Mouse (Mus musculus) limb, embryonic 11.5 days (tissue): ENCODE measurements around the gene Ap2b1. TPM values are rescaled to one million over a fixed set of nuclear protein-coding genes. Genes with fewer than 3 reads are reported as not detected.
"Not testable (repeated sequence)": the region's sequence is repeated elsewhere in the genome, so short reads cannot be mapped to it uniquely, and the experiment has no call there.

ENCODE experiments used
- ATAC-seq: fragments of 200-750 bp; cut with Nextera tagmentation; 2 replicates; pipeline ENCODE4 v1.8.0; 2017; ENCODE audit warnings: low read depth; ENCODE audit not compliant: insufficient number of reproducible peaks, low FRiP score, low TSS enrichment
- DNase-seq: peaks from one replicate; pipeline ENCODE4 v3.0.0-alpha.2; 2015; ENCODE audit warnings: low spot score
- H3K27ac ChIP-seq: fragments of 300-500 bp; sonication (generic); replicated peaks from 2 replicates; pipeline ENCODE4 v1.5.1; 2014; ENCODE audit warnings: low read depth, mild to moderate bottlenecking, low read length
- H3K27me3 ChIP-seq: fragments of 300-500 bp; sonication (generic); 2 replicates; pipeline ENCODE4 v1.6.1; 2014; ENCODE audit warnings: mild to moderate bottlenecking, low read length, mixed read lengths; ENCODE audit not compliant: control insufficient read depth, insufficient read depth
- H3K36me3 ChIP-seq: fragments of 300-500 bp; sonication (generic); 2 replicates; pipeline ENCODE4 v1.6.1; 2014; ENCODE audit warnings: mild to moderate bottlenecking, low read length, moderate library complexity, mixed read lengths; ENCODE audit not compliant: control insufficient read depth, insufficient read depth
- H3K4me1 ChIP-seq: fragments of 300-500 bp; sonication (generic); 2 replicates; pipeline ENCODE4 v1.6.1; 2014; ENCODE audit warnings: low read length, mixed read lengths; ENCODE audit not compliant: control insufficient read depth, insufficient read depth
- H3K4me2 ChIP-seq: fragments of 300-500 bp; sonication (generic); 2 replicates; pipeline ENCODE4 v1.6.1; 2014; ENCODE audit warnings: low read depth, mild to moderate bottlenecking, moderate library complexity; ENCODE audit not compliant: severe bottlenecking
- H3K4me3 ChIP-seq: fragments of 300-500 bp; sonication (generic); 2 replicates; pipeline ENCODE4 v1.5.1; 2014; ENCODE audit warnings: low read depth, low read length
- H3K9ac ChIP-seq: fragments of 300-500 bp; sonication (generic); 2 replicates; pipeline ENCODE4 v1.6.1; 2014; ENCODE audit warnings: mild to moderate bottlenecking, low read length
- H3K9me3 ChIP-seq: fragments of 300-500 bp; sonication (generic); 2 replicates; pipeline ENCODE4 v1.6.1; 2016; ENCODE audit warnings: low read length; ENCODE audit not compliant: control insufficient read depth
- WGBS: fragments of 180-500 bp; shearing (Covaris S2); extraction: QIAGEN DNeasy Blood & Tissue Kit; methylation state at CpG from one replicate; pipeline ENCODE4 v1.1.7; 2014; 5-methylcytosine and 5-hydroxymethylcytosine counted together
- polyA plus RNA-seq: library from polyadenylated mRNA; unstranded; fragments of >200 nt; fragmentation: Nextera tagmentation; extraction: Ambion mirVana; gene quantifications from 2 replicates; pipeline ENCODE4 v1.2.1, GENCODE M21; 2014

The Ap2b1 gene
- polyA plus RNA-seq, 1 experiment from 2014 or later = 72.1 TPM

- no peak for DNase-seq
- peak overlapping the region; percentile 11; the same call in 1 of the 2 replicates for H3K4me3 ChIP-seq
- no peak for ATAC-seq
- H3K4me2 ChIP-seq = peak overlapping the region; percentile 79
- no peak overlapping the region for H3K27ac ChIP-seq
- H3K4me1 ChIP-seq = peaks cover 3% of the 10 kb centered on the region
- no peak overlapping the region for H3K9ac ChIP-seq
- no peaks in the 10 kb centered on the region for H3K9me3 ChIP-seq
- H3K27me3 ChIP-seq = no peaks in the 10 kb centered on the region
- 49% methylated on average over 5 of the region's 5 CpGs for whole genome bisulfite sequencing
- no peaks in the 10 kb centered on the region for H3K36me3 ChIP-seq
Measured at GRCm38 (mm10) chr11:83303751-83304150, 4.9 kb downstream of the Ap2b1 start.

- Histone ChIP-seq H3K4me3 (no peak overlapping the region), H3K27ac (no peak overlapping the region), H3K9me3 (no peaks in the 10 kb centered on the region), H3K9ac (no peak overlapping the region), H3K27me3 (no peaks in the 10 kb centered on the region), H3K36me3 (0 out of 2 replicates have a peak, but pooled peaks cover 2% of the 10 kb centered on the region), H3K4me2 (no peak overlapping the region), H3K4me1 (peaks cover 3% of the 10 kb centered on the region)
- DNase-seq (no peak), ATAC-seq (no peak)
- 85% methylated on average over 2 of the region's 2 CpGs for WGBS
Measured at GRCm38 (mm10) chr11:83304485-83304884, 5.7 kb downstream of the Ap2b1 start.

- ATAC-seq (no peak), DNase-seq (no peak)
- no peak overlapping the region for H3K4me2 ChIP-seq
- no peak overlapping the region for H3K27ac ChIP-seq
- 83% methylated on average over 4 of the region's 4 CpGs for WGBS
- no peaks in the 10 kb centered on the region for H3K9me3 ChIP-seq
- no peaks in the 10 kb centered on the region for H3K27me3 ChIP-seq
- peaks cover 3% of the 10 kb centered on the region for H3K4me1 ChIP-seq
- no peak overlapping the region for H3K4me3 ChIP-seq
- H3K36me3 ChIP-seq = 0 out of 2 replicates have a peak, but pooled peaks cover 2% of the 10 kb centered on the region
- H3K9ac ChIP-seq = no peak overlapping the region
Measured at GRCm38 (mm10) chr11:83306700-83307253, 8.0 kb downstream of the Ap2b1 start.

GRCm38 (mm10) chr11:83312471-83312870, 13.6 kb downstream of the Ap2b1 start:
- no peak overlapping the region for H3K4me3 ChIP-seq
- H3K4me2 ChIP-seq = no peak overlapping the region
- DNase-seq (no peak), ATAC-seq (no peak)
- no peaks in the 10 kb centered on the region for H3K4me1 ChIP-seq
- peaks cover 2% of the 10 kb centered on the region; the same call in 1 of the 2 replicates for H3K36me3 ChIP-seq
- no peaks in the 10 kb centered on the region for H3K27me3 ChIP-seq
- no peak overlapping the region for H3K27ac ChIP-seq
- WGBS = 83% methylated on average over 5 of the region's 5 CpGs
- no peaks in the 10 kb centered on the region for H3K9me3 ChIP-seq
- no peak overlapping the region for H3K9ac ChIP-seq

- Histone ChIP-seq H3K27me3 (no peaks in the 10 kb centered on the region), H3K27ac (no peak overlapping the region), H3K9me3 (no peaks in the 10 kb centered on the region), H3K4me1 (no peaks in the 10 kb centered on the region), H3K36me3 (peaks cover 6% of the 10 kb centered on the region; the same call in 1 of the 2 replicates), H3K9ac (no peak overlapping the region), H3K4me3 (no peak overlapping the region), H3K4me2 (no peak overlapping the region)
- 89% methylated on average over 4 of the region's 4 CpGs for WGBS
- ATAC-seq (no peak), DNase-seq (no peak)
Measured at GRCm38 (mm10) chr11:83319048-83319447, 20.2 kb downstream of the Ap2b1 start.

- H3K4me2 ChIP-seq, ATAC-seq, DNase-seq, H3K4me3 ChIP-seq, H3K9ac ChIP-seq, H3K9me3 ChIP-seq, H3K4me1 ChIP-seq, H3K27me3 ChIP-seq, H3K27ac ChIP-seq: not testable (repeated sequence)
- WGBS = 86% methylated on average over 3 of the region's 3 CpGs
- H3K36me3 ChIP-seq = peaks cover 17% of the 10 kb centered on the region; the same call in 1 of the 2 replicates
Measured at GRCm38 (mm10) chr11:83326692-83327091, 27.9 kb downstream of the Ap2b1 start.

- H3K9ac ChIP-seq = no peak overlapping the region
- no peak overlapping the region for H3K4me2 ChIP-seq
- ATAC-seq = no peak
- no peaks in the 10 kb centered on the region for H3K4me1 ChIP-seq
- H3K9me3 ChIP-seq = no peaks in the 10 kb centered on the region
- peaks cover 11% of the 10 kb centered on the region; the same call in 1 of the 2 replicates for H3K36me3 ChIP-seq
- no peak overlapping the region for H3K27ac ChIP-seq
- H3K27me3 ChIP-seq = no peaks in the 10 kb centered on the region
- 65% methylated on average over 3 of the region's 3 CpGs for WGBS
- H3K4me3 ChIP-seq = no peak overlapping the region
- peak; percentile 63 for DNase-seq
Measured at GRCm38 (mm10) chr11:83327427-83327826, 28.6 kb downstream of the Ap2b1 start.

- DNase-seq (no peak), ATAC-seq (no peak)
- Histone ChIP-seq H3K36me3 (peaks cover 8% of the 10 kb centered on the region), H3K4me1 (no peaks in the 10 kb centered on the region), H3K27me3 (no peaks in the 10 kb centered on the region), H3K4me3 (no peak overlapping the region), H3K9me3 (no peaks in the 10 kb centered on the region), H3K4me2 (no peak overlapping the region), H3K27ac (no peak overlapping the region), H3K9ac (no peak overlapping the region)
- 89% methylated on average over 7 of the region's 7 CpGs for WGBS
Measured at GRCm38 (mm10) chr11:83335826-83336225, 37.0 kb downstream of the Ap2b1 start.

GRCm38 (mm10) chr11:83339705-83340104, 40.9 kb downstream of the Ap2b1 start:
- Histone ChIP-seq H3K27ac (no peak overlapping the region), H3K4me1 (no peaks in the 10 kb centered on the region), H3K9ac (no peak overlapping the region), H3K4me3 (no peak overlapping the region), H3K9me3 (no peaks in the 10 kb centered on the region), H3K36me3 (peaks cover 22% of the 10 kb centered on the region), H3K4me2 (no peak overlapping the region), H3K27me3 (no peaks in the 10 kb centered on the region)
- 76% methylated on average over 2 of the region's 2 CpGs for WGBS
- DNase-seq (no peak), ATAC-seq (no peak)
